Mouse (Mus musculus): ENCODE data around the gene Mlf2.
A peak's percentile ranks its signal among the peaks of the same experiment; 100 is the strongest.

Mlf2 gene

DNA sequence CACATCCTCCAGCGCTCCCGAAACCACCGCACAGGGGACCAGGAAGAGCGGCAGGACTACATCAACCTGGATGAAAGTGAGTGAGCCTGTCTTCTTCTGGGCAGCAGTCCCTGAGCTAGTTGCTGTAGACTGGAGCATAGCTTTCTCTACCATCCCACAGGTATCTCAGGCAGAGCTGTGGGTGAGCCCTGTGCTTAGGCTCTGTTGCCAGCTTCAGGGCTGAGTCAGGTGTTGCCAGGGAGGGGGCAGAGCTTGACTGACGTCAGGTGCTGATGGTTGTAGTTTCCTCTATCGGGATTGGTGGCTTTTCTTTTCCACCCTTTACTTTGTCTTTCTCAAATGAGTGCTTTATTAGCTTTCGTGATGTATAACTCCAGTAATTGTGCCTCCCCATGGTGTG is 3.5 kb downstream of the Mlf2 start:
- DNase-seq (ENCODE audit: low spot score) = no peak

- no peak for DNase-seq (ENCODE audit: low spot score)
Measured at GRCm38 (mm10) chr6:124936681-124937080, 5.5 kb downstream of the Mlf2 start.

DNA sequence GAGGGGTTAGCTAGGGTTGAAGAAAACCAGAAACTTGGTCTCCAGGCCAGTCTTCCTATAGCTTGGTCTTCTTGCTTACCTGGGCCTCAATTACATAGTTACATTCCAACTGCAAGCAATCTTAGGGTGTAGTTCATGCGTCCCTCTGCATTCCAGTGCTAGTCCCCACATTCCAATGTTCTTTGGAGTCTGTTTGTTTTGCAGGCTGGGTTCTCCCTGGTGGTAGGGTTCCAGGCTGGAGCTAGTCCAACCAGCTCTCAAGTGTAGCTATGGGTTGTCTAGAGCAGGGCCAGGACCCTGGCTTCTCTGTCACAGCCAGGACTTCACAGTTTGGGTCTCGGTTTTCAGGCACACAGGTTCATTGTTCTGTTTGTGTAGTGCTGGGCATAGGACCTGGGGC is 6.3 kb downstream of the Mlf2 start:
- DNase-seq (ENCODE audit: low spot score) = no peak

- no peak for DNase-seq (ENCODE audit: low spot score)
Measured at GRCm38 (mm10) chr6:124938554-124938953, 7.4 kb downstream of the Mlf2 start.

GRCm38 (mm10) chr6:124941679-124942078 is 10.5 kb downstream of the Mlf2 start:
- no peak for DNase-seq (ENCODE audit: low spot score)

DNA sequence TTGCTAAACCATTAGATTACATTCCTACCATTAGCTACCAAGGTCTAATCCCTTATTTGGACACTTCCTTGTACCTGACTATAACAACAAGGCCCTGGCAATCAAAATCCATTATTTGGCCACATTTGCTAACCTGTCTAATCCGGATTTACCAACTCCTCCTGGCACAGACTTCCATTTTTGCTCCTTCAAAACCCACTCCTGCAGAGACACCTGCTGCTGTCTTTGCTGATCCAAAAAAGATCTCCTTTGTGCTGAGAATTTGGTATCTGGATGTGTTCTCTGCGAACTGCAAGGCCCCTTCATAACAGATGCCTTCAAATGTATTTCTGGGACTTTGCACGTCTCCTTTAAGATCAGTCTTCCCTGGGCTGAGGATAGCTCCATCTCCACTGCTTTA is 12.3 kb downstream of the Mlf2 start:
- DNase-seq (ENCODE audit: low spot score) = no peak

DNA sequence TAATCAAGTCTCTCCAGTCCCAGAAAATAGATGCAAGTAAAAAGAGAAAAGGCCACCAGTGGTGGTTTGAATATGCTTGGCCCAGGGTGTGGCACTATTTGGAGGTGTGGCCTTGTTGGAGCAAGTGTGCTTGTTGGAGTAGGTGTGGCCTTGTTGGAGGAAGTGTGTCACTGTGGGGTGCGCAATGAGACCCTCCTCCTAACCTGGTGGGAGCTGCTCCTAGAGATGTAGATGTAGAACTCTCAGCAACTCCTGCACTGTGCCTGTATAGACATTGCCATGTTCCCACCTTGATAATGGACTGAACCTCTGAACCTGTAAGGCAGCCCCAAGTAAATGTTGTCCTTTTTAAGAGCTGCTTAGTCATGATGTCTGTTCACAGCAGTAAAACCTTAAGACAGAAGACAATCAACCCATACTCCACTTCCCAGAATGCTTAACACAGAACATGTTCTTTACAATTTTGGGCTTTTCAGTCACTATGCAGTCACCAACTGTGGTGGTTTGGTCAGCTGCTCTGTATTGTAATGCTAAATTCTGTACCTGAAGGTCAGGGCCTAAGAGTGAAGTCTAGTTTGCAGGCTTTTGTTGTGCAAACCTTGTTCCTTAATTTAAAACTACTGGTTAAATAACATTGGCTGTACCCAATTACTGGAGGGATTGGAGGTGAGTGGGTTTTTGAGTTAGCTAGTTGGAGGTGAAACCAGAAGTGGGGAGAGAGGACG is 23.0 kb downstream of the Mlf2 start:
- no peak for DNase-seq (ENCODE audit: low spot score)

DNA sequence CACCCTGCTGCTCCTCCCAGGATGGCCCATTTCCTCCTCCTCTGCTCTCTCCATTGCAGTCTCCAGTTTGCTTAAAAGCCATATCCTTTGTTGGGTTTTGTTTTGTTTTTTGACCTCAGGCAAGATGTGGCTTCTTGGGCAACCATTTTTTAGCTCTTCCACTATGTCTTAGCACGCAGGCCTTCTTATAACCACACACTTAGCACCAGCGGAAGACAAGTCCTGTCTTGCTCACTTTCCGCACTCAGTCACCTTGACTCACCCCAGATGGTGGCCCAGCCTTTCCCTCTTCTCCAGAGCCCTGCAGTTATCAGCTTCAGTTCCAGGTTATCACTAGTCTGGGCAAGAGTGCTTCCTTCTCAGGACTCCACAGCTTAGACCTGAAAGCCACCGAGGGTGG is 24.0 kb downstream of the Mlf2 start:
- no peak for DNase-seq (ENCODE audit: low spot score)

- no peak for DNase-seq (ENCODE audit: low spot score)
Measured at GRCm38 (mm10) chr6:124958127-124958526, 26.9 kb downstream of the Mlf2 start.

- no peak for DNase-seq (ENCODE audit: low spot score)
Measured at GRCm38 (mm10) chr6:124959960-124960359, 28.8 kb downstream of the Mlf2 start.

DNA sequence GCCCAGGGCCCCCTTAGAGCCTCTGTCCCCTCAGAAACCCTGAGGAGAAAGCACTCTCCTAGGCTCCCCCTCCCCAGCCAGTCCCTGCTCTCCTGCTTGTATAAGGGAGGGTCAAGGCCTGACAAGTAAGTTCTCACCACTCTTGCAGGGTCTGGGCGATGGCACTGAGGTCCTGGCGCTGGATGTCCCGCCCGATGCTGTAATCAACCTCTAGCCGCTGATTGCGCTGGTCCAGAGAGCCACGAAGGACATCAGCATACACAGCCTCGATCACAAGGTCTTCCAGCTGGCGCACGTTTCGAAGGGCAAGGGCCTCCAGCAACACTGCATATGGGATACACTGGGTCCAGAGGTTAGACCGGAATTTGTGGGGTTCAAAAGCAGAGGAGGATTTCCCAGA is 29.8 kb downstream of the Mlf2 start:
- DNase-seq (ENCODE audit: low spot score) = no peak

GRCm38 (mm10) chr6:124964638-124965037 is 33.5 kb downstream of the Mlf2 start:
- DNase-seq (ENCODE audit: low spot score) = no peak

GRCm38 (mm10) chr6:124965088-124965719 is 34.0 kb downstream of the Mlf2 start, which contains the start of gene Cops7a:
Cops7a (minus strand) TSS chr6:124965538.
- DNase-seq (ENCODE audit: low spot score) = peak; percentile 95

GRCm38 (mm10) chr6:124965747-124966146 is 34.6 kb downstream of the Mlf2 start:
- DNase-seq (ENCODE audit: low spot score) = no peak

- peak; percentile 16 for DNase-seq (ENCODE audit: low spot score)
Measured at GRCm38 (mm10) chr6:124966466-124967118, 35.4 kb downstream of the Mlf2 start.

DNA sequence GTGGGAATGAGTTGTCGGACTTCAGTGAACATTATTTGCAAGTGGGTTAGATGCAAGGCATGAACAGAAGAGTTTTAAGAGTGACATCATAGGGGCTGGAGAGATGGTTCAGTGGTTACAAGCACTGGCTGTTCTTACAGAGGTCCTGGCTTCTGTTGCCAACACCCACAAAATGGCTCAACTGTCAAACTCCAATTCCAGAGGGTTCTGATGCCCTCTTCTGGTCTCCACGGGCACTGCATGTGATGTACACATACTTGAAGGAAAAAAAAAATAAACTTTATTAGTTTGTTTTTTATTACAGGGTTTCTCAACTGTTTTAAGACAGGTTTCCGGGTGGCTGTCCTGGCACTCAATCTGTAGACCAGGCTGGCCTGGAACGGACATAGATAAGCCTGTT is 36.6 kb downstream of the Mlf2 start:
- peak; percentile 67 for DNase-seq (ENCODE audit: low spot score)
